Mouse (Mus musculus) adipocyte (in vitro differentiated cells): ENCODE results near the gene Zdhhc21.

ENCODE experiments used
- DNase-seq: peaks from one replicate; pipeline ENCODE4 v3.0.0-alpha.2; 2016; ENCODE audit warnings: low spot score

Zdhhc21 gene

DNA sequence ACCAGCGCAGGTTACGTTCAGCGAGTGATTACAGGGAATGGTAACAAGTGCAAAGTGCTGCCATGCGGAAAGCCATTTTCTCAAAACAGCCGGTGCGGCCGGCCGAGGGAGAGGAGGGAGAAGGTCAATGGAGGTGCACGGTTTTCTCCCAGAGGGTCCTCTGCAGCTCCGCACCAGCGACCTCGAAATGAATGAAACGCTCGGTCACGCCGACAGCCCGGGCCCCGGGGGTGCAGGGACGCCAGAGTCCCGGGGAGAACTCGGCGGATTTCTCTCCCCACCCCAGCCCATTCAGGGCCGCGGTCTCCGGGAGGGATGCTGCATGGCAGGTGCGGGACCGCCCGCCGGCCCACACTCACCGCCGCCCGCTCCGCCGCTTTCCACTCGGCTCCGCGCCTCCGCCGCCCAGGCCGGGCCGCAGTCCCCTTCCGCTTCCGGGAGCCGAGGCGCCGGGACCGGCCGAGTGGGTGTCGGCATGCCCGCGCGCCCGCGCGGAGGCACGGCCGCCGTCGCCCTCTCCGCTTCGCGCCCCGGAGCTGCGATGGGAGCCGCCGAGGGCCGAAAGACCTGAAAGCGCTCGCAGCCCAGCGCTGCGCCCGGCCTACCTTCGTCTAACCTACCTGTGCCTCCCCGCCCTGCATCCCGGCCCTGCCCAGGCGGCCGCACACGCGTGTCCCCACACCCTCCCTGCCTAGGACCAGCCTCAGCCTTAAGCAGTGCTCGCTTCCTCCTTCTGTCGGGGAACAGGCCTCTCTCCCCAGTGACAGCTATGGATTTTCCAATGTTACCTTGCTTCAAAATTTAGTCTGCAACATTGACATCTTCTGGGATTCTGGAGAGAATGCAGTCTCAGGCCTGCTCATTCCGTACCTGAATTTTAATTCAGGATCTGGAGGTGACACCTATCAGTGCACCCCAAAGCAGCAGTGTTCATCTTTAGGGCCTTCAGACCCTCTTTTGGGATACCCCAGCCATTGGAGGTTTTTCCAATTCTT is at the start of gene Zdhhc21:
TSS of gene Zdhhc21 (minus strand) at position 828 of the 995 bp plus-strand sequence.
- peak; percentile 37 for DNase-seq

GRCm38 (mm10) chr4:82895227-82895626 is 35.5 kb upstream of the Zdhhc21 start:
- DNase-seq = no peak

- DNase-seq = no peak
These were observed 32.5 kb upstream of the Zdhhc21 start for GRCm38 (mm10) chr4:82892247-82892646.

- no peak for DNase-seq
These were observed 31.8 kb upstream of the Zdhhc21 start for GRCm38 (mm10) chr4:82891566-82891965.

- DNase-seq = no peak
These were observed 31.3 kb upstream of the Zdhhc21 start for GRCm38 (mm10) chr4:82891049-82891448.

DNA sequence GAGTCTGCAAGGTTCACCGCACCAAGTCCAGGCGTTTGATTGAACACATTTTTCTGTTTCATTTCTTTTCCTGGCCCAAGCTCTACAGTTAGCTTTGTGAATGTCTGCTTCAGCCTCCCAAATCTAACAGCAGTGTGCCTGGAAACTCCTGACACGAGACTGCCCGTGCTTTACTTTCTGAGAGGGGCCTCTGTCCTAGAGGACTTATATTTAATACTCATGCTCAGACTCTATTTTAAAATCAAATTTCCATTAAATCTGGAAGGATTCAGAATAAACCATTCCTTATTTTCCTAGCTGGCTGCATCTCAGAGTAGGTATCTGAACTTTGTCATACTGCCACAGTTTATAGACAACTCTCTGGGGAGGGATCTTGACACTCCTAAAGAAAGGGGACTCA is 30.8 kb upstream of the Zdhhc21 start:
- no peak for DNase-seq

GRCm38 (mm10) chr4:82886148-82886547 is 26.4 kb upstream of the Zdhhc21 start:
- DNase-seq = no peak

DNA sequence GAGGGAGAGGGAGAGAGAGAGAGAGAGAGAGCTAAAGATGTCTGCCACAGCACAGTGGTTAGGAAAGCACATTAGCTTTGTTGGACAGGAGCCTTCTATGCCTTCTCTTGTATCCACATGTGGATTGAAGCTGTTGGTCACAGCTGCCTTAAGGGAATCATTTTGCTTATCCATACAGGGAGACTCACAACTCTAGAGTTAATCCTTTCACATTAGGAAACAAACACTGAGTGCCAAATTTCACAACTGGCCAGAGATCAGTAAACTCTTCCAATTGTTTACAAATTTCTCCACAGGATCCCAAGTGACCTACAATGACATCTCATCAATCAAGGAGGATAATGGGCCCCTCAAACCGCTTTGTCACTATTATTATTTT is 25.8 kb upstream of the Zdhhc21 start:
- DNase-seq = peak; percentile 65

- no peak for DNase-seq
These were observed 25.1 kb upstream of the Zdhhc21 start, which contains the start of gene Cer1 for GRCm38 (mm10) chr4:82884636-82885534. Gene Cer1 (minus strand): TSS chr4:82885148.

GRCm38 (mm10) chr4:82882500-82882899 is 22.7 kb upstream of the Zdhhc21 start:
- no peak for DNase-seq

DNA sequence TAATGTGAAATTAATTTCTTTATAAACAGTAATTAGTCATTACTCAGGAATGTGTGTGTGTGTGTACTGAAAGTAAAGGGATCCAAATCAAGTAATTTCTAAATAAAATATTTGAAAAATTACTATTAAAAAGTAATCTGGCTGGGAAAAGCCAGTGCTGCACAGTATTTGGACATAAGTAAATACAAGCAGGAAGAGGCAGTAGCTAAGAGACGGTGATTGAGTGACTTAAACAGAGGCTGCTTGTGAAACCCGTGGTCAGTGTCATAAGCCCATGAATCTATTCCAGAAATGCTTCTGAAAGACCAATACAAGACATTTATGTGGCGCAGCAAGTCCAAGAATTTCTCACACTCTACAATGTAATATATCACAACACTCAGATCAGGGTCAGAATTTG is 21.6 kb upstream of the Zdhhc21 start:
- DNase-seq = no peak

DNA sequence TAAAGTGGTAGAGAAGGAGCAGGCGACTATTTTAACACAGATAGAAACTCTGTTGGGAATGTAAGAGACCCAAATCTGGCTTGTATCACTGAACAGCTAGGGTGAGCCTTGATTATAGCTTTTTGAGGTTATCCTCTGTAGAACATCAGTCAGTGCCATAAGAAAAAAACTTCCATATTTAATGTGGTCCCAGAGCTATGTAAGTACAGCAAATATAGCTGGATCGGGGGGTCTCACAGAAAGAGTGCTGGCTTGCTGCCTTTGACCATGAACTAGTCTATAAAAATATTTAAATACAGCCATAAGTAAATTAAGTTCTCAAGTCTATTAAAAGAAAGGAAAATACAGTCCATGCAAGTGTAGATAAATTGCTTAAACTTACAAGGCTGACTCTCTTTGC is 20.5 kb upstream of the Zdhhc21 start:
- DNase-seq = no peak

DNA sequence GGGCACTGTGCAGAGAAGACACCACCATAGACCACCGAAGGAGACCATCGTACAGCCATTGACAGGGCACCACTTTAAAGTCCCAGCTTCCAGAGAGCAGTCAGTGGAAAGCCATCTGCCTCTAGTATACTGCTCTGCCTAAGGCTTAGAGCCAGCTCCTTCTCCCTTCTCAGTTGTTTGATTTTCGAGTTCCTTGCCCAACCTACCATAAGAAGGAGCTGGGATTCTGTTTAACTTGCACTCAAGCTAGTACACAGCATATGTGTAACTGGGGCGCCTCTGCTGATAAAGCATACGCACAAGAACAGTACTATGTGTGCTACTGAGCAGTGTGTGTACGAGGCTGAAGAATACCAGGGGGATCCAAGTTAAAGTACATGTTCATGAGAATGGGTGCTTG is 19.4 kb upstream of the Zdhhc21 start:
- no peak for DNase-seq

GRCm38 (mm10) chr4:82876656-82877055 is 16.9 kb upstream of the Zdhhc21 start:
- no peak for DNase-seq

- no peak for DNase-seq
These were observed 15.8 kb upstream of the Zdhhc21 start for GRCm38 (mm10) chr4:82875532-82875931.

- DNase-seq = no peak
These were observed 15.0 kb upstream of the Zdhhc21 start for GRCm38 (mm10) chr4:82874791-82875190.

DNA sequence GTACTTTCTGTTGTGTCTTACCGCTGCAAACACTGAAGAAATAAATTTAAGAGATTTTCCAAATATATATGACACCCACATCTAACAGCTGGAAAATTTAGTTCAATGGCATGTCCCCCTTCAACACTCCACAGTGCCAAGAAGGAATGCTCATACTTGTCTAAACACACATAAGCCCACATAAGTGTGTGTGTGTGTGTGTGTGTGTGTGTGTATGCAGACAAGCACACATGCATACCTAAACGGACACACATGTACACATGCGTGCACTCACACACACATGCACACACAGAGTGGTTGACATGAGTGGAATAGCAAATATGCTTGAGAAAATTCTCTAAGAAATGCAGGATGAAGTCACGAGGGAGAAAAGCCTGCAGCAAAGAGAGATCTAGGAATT is 12.8 kb upstream of the Zdhhc21 start:
- DNase-seq = no peak

DNA sequence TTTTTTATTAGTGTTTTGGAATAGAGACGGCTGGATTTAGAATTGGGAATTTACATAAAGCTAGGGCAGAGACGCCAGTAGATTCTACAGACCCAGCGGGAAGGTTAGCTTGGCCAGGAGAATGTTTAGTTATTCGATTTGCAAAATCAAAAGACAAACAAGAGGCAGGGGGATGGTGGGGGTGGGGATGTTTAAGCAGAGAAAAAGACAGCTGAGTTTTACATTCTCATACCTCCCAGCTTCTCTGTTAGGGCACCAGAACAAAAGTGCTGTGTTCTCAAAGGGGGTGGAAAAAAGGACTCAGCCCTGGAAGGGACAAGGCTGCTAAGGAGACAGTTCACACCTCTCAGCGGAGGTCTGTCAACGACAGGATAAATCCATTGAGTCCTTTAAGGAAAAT is 12.4 kb upstream of the Zdhhc21 start:
- DNase-seq = no peak

DNA sequence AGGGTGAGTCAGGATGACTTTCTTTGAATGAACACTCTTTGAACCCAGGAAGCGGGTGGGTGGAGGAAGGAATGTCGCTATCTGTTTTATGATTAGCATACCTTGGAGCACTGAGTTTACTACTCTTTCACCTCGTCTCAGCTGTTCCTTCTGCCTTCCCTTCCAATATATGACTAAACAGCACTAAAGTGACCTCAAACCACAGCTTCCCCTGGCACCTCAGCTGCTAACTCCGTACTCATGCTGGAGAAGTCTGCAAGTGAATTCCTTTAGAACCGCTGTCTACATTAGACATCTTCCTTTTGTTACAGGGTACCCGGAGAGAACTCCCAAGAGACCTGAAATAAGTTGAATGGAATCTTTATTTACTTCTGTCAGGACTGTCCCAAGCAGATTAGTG is 11.2 kb upstream of the Zdhhc21 start:
- no peak for DNase-seq

DNA sequence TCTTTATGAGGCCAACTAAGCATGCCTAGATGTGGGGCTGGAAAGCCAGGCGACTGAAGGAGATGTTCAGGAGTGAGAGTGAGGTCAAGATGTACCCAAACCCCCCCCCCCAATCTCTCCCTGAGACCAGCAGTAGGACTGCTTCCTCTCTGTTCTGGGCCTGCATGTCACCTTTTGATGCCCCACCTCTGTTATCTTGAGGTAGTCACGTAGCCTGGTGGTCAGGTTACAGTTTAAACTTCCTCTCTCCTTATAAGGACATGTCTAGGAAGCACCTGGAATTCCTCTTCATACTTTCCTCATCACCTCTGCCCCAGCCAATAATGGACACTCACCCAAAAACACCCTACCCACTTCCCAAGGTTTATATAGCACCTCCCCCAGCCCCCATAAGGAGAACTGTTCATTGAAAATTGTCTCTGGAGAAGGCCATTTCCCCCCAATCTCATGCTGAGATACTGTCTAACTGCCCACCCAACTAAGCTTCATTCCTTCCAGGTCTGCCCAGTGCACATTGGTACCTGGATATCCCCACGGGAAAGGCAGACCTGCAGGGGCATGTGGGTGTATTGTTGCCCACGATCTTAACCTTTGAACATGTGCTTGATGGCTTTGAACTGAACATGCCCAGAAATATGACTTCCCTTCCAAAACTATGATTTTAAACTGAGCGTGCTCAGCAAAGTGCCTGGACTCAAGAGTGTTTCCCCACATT is 8.1 kb upstream of the Zdhhc21 start:
- DNase-seq = no peak

GRCm38 (mm10) chr4:82867111-82867510 is 7.4 kb upstream of the Zdhhc21 start:
- DNase-seq = no peak
